Mouse (Mus musculus) bone marrow macrophage, adult 2 months (primary cell): ENCODE results near the gene Kifc1. TPM values are rescaled to one million over a fixed set of nuclear protein-coding genes. Genes with fewer than 3 reads are reported as not detected.

Experiments used
- H3K27ac ChIP-seq: 2 replicates; pipeline ENCODE4 v1.5.1; 2012; ENCODE audit warnings: low read depth, low read length; ENCODE audit not compliant: insufficient read depth
- H3K4me1 ChIP-seq: 2 replicates; pipeline ENCODE4 v1.6.1; 2012; ENCODE audit warnings: low read length; ENCODE audit not compliant: control insufficient read depth, insufficient read depth
- H3K4me3 ChIP-seq: 2 replicates; pipeline ENCODE4 v1.5.1; 2012; ENCODE audit warnings: mild to moderate bottlenecking, low read length, moderate library complexity; ENCODE audit not compliant: insufficient read depth
- CTCF ChIP-seq: IDR thresholded peaks from 2 replicates; pipeline ENCODE4 v1.5.1; 2012; ENCODE audit warnings: low read depth, mild to moderate bottlenecking, low read length, moderate library complexity
- POLR2A ChIP-seq: IDR thresholded peaks from 2 replicates; pipeline ENCODE4 v1.6.1; 2012; ENCODE audit warnings: mild to moderate bottlenecking, low read depth, low read length, borderline replicate concordance
- polyA plus RNA-seq: library from polyadenylated mRNA; stranded (reverse); fragments of >200 nt; gene quantifications from 2 replicates; pipeline ENCODE4 v1.2.4, GENCODE M21; 2012; ENCODE audit not compliant: missing spikeins, insufficient read depth, insufficient read length

Kifc1 gene
- polyA plus RNA-seq, 1 experiment: 35.5 TPM

GRCm38 (mm10) chr17:33919351-33920281, 29.2 kb upstream of the Kifc1 start:
- TF ChIP-seq POLR2A: no peak
- TF ChIP-seq CTCF: no peak
- peaks cover 7% of the 10 kb centered on the region for H3K4me1 ChIP-seq
- H3K27ac ChIP-seq: peak overlapping the region; percentile 70
- peak overlapping the region; percentile 77 for H3K4me3 ChIP-seq

- Histone ChIP-seq H3K4me3 (peak overlapping the region; percentile 77), H3K4me1 (peaks cover 7% of the 10 kb centered on the region), H3K27ac (peak overlapping the region; percentile 70)
- TF ChIP-seq CTCF (no peak), POLR2A (no peak)
Measured at GRCm38 (mm10) chr17:33918293-33919203, 28.1 kb upstream of the Kifc1 start.

- H3K4me3 ChIP-seq: no peak overlapping the region
- no peak overlapping the region for H3K27ac ChIP-seq
- TF ChIP-seq CTCF: no peak
- TF ChIP-seq POLR2A: no peak
- peaks cover 7% of the 10 kb centered on the region for H3K4me1 ChIP-seq
Measured at GRCm38 (mm10) chr17:33917656-33918292, 27.3 kb upstream of the Kifc1 start.

- H3K4me3 ChIP-seq: peak overlapping the region; percentile 75
- no peak overlapping the region for H3K27ac ChIP-seq
- peaks cover 7% of the 10 kb centered on the region for H3K4me1 ChIP-seq
- TF ChIP-seq CTCF (no peak), POLR2A (no peak)
Measured at GRCm38 (mm10) chr17:33916847-33917655, 26.6 kb upstream of the Kifc1 start.

GRCm38 (mm10) chr17:33916294-33916693, 25.8 kb upstream of the Kifc1 start:
- H3K4me3 ChIP-seq: peak overlapping the region; percentile 75
- TF ChIP-seq POLR2A (no peak), CTCF (no peak)
- peak overlapping the region; percentile 18; the same call in 1 of the 2 replicates for H3K27ac ChIP-seq
- peaks cover 7% of the 10 kb centered on the region for H3K4me1 ChIP-seq

- Histone ChIP-seq H3K4me3 (peak within 1 kb of the TSS; percentile 75), H3K4me1 (peaks cover 7% of the 10 kb centered on the region), H3K27ac (peak within 1 kb of the TSS; percentile 28)
- no peak for TF ChIP-seq CTCF
- TF ChIP-seq POLR2A: no peak
Measured at GRCm38 (mm10) chr17:33915671-33916250, 25.3 kb upstream of the Kifc1 start, which contains the start of the genes Tapbp and Zbtb22. TSS of gene Tapbp (plus strand) at chr17:33915899. TSS of gene Zbtb22 (plus strand) at chr17:33915904.

GRCm38 (mm10) chr17:33914969-33915391, 24.5 kb upstream of the Kifc1 start:
- TF ChIP-seq POLR2A (no peak), CTCF (0 out of 2 replicates have a peak, but pooled peaks have one; percentile 10)
- Histone ChIP-seq H3K4me1 (peaks cover 11% of the 10 kb centered on the region), H3K4me3 (no peak overlapping the region; the same call in 1 of the 2 replicates), H3K27ac (no peak overlapping the region)

- TF ChIP-seq POLR2A: no peak
- no peak for TF ChIP-seq CTCF
- H3K4me1 ChIP-seq: peaks cover 9% of the 10 kb centered on the region
- H3K4me3 ChIP-seq: no peak overlapping the region
- H3K27ac ChIP-seq: no peak overlapping the region
Measured at GRCm38 (mm10) chr17:33913905-33914304, 23.4 kb upstream of the Kifc1 start.

- Histone ChIP-seq H3K4me3 (no peak overlapping the region), H3K4me1 (peaks cover 6% of the 10 kb centered on the region), H3K27ac (no peak overlapping the region)
- no peak for TF ChIP-seq POLR2A
- no peak for TF ChIP-seq CTCF
Measured at GRCm38 (mm10) chr17:33913264-33913663, 22.8 kb upstream of the Kifc1 start.
